8 mouse cellular contexts compared by ENCODE assay signal in the genomic region with DNA sequence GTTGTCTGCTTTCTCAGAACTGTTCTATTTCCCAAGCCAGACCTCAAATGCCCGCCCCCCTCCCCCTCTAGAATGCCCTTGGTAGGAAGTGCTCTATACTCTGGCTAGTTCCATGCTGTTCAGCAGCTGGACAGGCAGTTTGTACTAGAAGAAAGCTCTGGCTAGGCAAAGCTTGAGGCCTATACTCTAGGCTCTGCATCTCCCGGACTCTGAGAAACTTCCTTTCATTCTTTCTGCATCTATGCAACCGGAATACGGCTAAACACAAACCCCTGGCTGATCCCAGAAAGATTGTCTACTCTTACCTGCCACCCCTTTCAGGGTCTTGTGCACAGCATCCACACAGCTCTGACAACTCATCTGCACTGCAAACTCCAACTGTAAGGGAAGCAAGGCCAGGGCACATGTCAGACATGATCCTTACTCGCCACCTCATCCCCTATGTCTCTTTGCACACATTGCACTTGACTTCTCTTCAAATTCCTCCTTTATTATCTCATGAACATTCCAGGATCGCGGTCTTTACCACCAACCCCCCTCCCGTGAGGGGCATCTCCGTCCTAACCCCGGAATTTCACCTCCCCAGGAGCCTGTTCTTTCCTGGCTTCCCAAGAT. TPM values are rescaled to one million over a fixed set of nuclear protein-coding genes. Genes with fewer than 3 reads are reported as not detected.
DNase-seq lines count a peak whose midpoint lies in the region; ATAC-seq and TF ChIP-seq lines count a peak whose summit lies in the region.

No protein-coding gene starts in this region.

- no peak for TF ChIP-seq CTCF in lung, adult 2 months (IDR thresholded peaks at IDR 0.05; ENCODE audit: insufficient read depth, low read length)

- H3K9ac ChIP-seq in intestine, embryonic 15.5 days, result peak overlapping the region; percentile 64
- peak overlapping the region; percentile 52 for H3K9ac ChIP-seq in neural tube, embryonic 15.5 days (replicated peaks)

- H3K36me3 ChIP-seq in embryonic facial prominence, embryonic 10.5 days (replicated peaks), result peaks cover 6% of the 10 kb centered on the region; the same call in 1 of the 2 replicates
- no peaks in the 10 kb centered on the region for H3K36me3 ChIP-seq in intestine, embryonic 15.5 days
- 0 out of 2 replicates have a peak, but pooled peaks cover 3% of the 10 kb centered on the region for H3K36me3 ChIP-seq in neural tube, embryonic 15.5 days

- ATAC-seq in intestine, embryonic 15.5 days, result peak; percentile 52
- peak; percentile 32; the same call in 1 of the 2 replicates for ATAC-seq in neural tube, embryonic 15.5 days (ENCODE audit: low FRiP score)

- 17% methylated on average over 10 of the region's 10 CpGs for WGBS in lung, adult 2 months
- 36% methylated on average over 10 of the region's 10 CpGs for WGBS in embryonic facial prominence, embryonic 10.5 days
- WGBS in intestine, embryonic 15.5 days, result 26% methylated on average over 10 of the region's 10 CpGs
- WGBS in neural tube, embryonic 15.5 days, result 36% methylated on average over 10 of the region's 10 CpGs

- H3K27ac ChIP-seq in embryonic facial prominence, embryonic 10.5 days (replicated peaks), result peak overlapping the region; percentile 83
- H3K27ac ChIP-seq in intestine, embryonic 15.5 days, result no peak overlapping the region
- H3K27ac ChIP-seq in neural tube, embryonic 15.5 days (replicated peaks), result no peak overlapping the region; the same call in 1 of the 2 replicates

- H3K27me3 ChIP-seq in embryonic facial prominence, embryonic 10.5 days (replicated peaks; ENCODE audit: low read depth, poor library complexity, severe bottlenecking), result peaks cover 32% of the 10 kb centered on the region
- peaks cover 22% of the 10 kb centered on the region for H3K27me3 ChIP-seq in intestine, embryonic 15.5 days (replicated peaks)
- H3K27me3 ChIP-seq in neural tube, embryonic 15.5 days (replicated peaks), result peaks cover 24% of the 10 kb centered on the region

- H3K9me3 ChIP-seq in embryonic facial prominence, embryonic 10.5 days, result no peaks in the 10 kb centered on the region
- H3K9me3 ChIP-seq in intestine, embryonic 15.5 days, result no peaks in the 10 kb centered on the region
- H3K9me3 ChIP-seq in neural tube, embryonic 15.5 days (replicated peaks), result no peaks in the 10 kb centered on the region

- H3K4me2 ChIP-seq in intestine, embryonic 15.5 days (replicated peaks), result peak overlapping the region; percentile 96
- H3K4me2 ChIP-seq in neural tube, embryonic 15.5 days, result peak overlapping the region; percentile 97

- peak; percentile 12 for DNase-seq in lung, adult 2 months
- no peak for DNase-seq in lung, postnatal 25 days (ENCODE audit: low spot score)
- DNase-seq in embryonic facial prominence, embryonic 10.5 days (ENCODE audit: low spot score), result no peak
- DNase-seq in right cerebral cortex, postnatal 14 days, result no peak
- no peak for DNase-seq in layer of hippocampus, postnatal 10 days (ENCODE audit: low spot score in 2 of 2)
- no peak for DNase-seq in adrenal gland, postnatal 25 days

- H3K4me3 ChIP-seq in lung, adult 2 months (replicated peaks; ENCODE audit: extremely low read depth, low read depth, low read length), result peak overlapping the region; percentile 79
- H3K4me3 ChIP-seq in embryonic facial prominence, embryonic 10.5 days, result peak overlapping the region; percentile 76
- peak overlapping the region; percentile 63 for H3K4me3 ChIP-seq in intestine, embryonic 15.5 days (replicated peaks)
- H3K4me3 ChIP-seq in neural tube, embryonic 15.5 days (replicated peaks), result peak overlapping the region; percentile 60

- no peaks in the 10 kb centered on the region for H3K4me1 ChIP-seq in lung, adult 2 months (ENCODE audit: control insufficient read depth, insufficient read depth, low read length)
- H3K4me1 ChIP-seq in embryonic facial prominence, embryonic 10.5 days, result peaks cover 21% of the 10 kb centered on the region
- peaks cover 23% of the 10 kb centered on the region for H3K4me1 ChIP-seq in intestine, embryonic 15.5 days (replicated peaks)
- peaks cover 22% of the 10 kb centered on the region for H3K4me1 ChIP-seq in neural tube, embryonic 15.5 days

- no peak for TF ChIP-seq POLR2A in lung, adult 2 months (IDR thresholded peaks at IDR 0.05; ENCODE audit: borderline replicate concordance, extremely low read depth, low read depth, low read length)

RNA-seq across cellular contexts. Expression of a gene that starts 0.5 kb away (rescaled TPM):
- 32.5 and 44.7 TPM in 2 replicates for polyA plus RNA-seq in lung, adult 2 months (2012; rRNA removed)
- 52.1 and 52.8 TPM in 2 replicates for polyA plus RNA-seq in embryonic facial prominence, embryonic 10.5 days (2016; fragmentation: Nextera tagmentation; extraction: Ambion mirVana)
- 51.3 and 56.7 TPM in 2 replicates for polyA plus RNA-seq in intestine, embryonic 15.5 days (2015; fragmentation: Nextera tagmentation; extraction: Ambion mirVana)
- 42.4 and 47.9 TPM in 2 replicates for polyA plus RNA-seq in neural tube, embryonic 15.5 days (2015; fragmentation: Nextera tagmentation; extraction: Ambion mirVana)
- total RNA-seq in layer of hippocampus, postnatal 10 days (2021), result 10 to 100 TPM; 39.4 to 47.5 TPM
- total RNA-seq in adrenal gland, postnatal 25 days (2021), result 107 and 128 TPM in 2 replicates

RNA-seq across cellular contexts. Expression of a gene that starts 0.5 kb away (rescaled TPM):
- polyA plus RNA-seq in lung, adult 2 months (2012; rRNA removed), result 0.33 and 0.46 TPM in 2 replicates
- 0.06 and 0.11 TPM in 2 replicates for polyA plus RNA-seq in embryonic facial prominence, embryonic 10.5 days (2016; fragmentation: Nextera tagmentation; extraction: Ambion mirVana)
- polyA plus RNA-seq in intestine, embryonic 15.5 days (2015; fragmentation: Nextera tagmentation; extraction: Ambion mirVana), result not detected in 2 replicates
- polyA plus RNA-seq in neural tube, embryonic 15.5 days (2015; fragmentation: Nextera tagmentation; extraction: Ambion mirVana), result 0.37 and 0.52 TPM in 2 replicates
- total RNA-seq in layer of hippocampus, postnatal 10 days (2021), result 1 to 10 TPM; 1.9 to 2.6 TPM
- total RNA-seq in adrenal gland, postnatal 25 days (2021), result 0.15 TPM in 1 of 2 replicates, not detected in the other

RNA-seq across cellular contexts. Expression of a gene that starts 16.3 kb away (rescaled TPM):
- 48.7 and 76.1 TPM in 2 replicates for polyA plus RNA-seq in lung, adult 2 months (2012; rRNA removed)
- 26.9 and 28.0 TPM in 2 replicates for polyA plus RNA-seq in embryonic facial prominence, embryonic 10.5 days (2016; fragmentation: Nextera tagmentation; extraction: Ambion mirVana)
- 25.2 and 26.3 TPM in 2 replicates for polyA plus RNA-seq in intestine, embryonic 15.5 days (2015; fragmentation: Nextera tagmentation; extraction: Ambion mirVana)
- polyA plus RNA-seq in neural tube, embryonic 15.5 days (2015; fragmentation: Nextera tagmentation; extraction: Ambion mirVana), result 74.5 and 86.5 TPM in 2 replicates
- 100 to 1,000 TPM in 1 of 2 experiments, 10 to 100 TPM in 1; 95.2 to 102 TPM for total RNA-seq in layer of hippocampus, postnatal 10 days (2021)
- 361 and 398 TPM in 2 replicates for total RNA-seq in adrenal gland, postnatal 25 days (2021)

RNA-seq across cellular contexts. Expression of a gene that starts 27.2 kb away (rescaled TPM):
- 42.4 and 52.1 TPM in 2 replicates for polyA plus RNA-seq in lung, adult 2 months (2012; rRNA removed)
- polyA plus RNA-seq in embryonic facial prominence, embryonic 10.5 days (2016; fragmentation: Nextera tagmentation; extraction: Ambion mirVana), result 134 and 140 TPM in 2 replicates
- polyA plus RNA-seq in intestine, embryonic 15.5 days (2015; fragmentation: Nextera tagmentation; extraction: Ambion mirVana), result 73.6 and 80.0 TPM in 2 replicates
- polyA plus RNA-seq in neural tube, embryonic 15.5 days (2015; fragmentation: Nextera tagmentation; extraction: Ambion mirVana), result 55.0 and 65.1 TPM in 2 replicates
- 10 to 100 TPM; 41.2 to 49.4 TPM for total RNA-seq in layer of hippocampus, postnatal 10 days (2021)
- 45.4 and 46.5 TPM in 2 replicates for total RNA-seq in adrenal gland, postnatal 25 days (2021)

RNA-seq across cellular contexts. Expression of a gene that starts 27.2 kb away (rescaled TPM):
- 7.6 and 13.5 TPM in 2 replicates for polyA plus RNA-seq in lung, adult 2 months (2012; rRNA removed)
- polyA plus RNA-seq in embryonic facial prominence, embryonic 10.5 days (2016; fragmentation: Nextera tagmentation; extraction: Ambion mirVana), result 38.8 and 41.8 TPM in 2 replicates
- polyA plus RNA-seq in intestine, embryonic 15.5 days (2015; fragmentation: Nextera tagmentation; extraction: Ambion mirVana), result 32.4 and 35.3 TPM in 2 replicates
- polyA plus RNA-seq in neural tube, embryonic 15.5 days (2015; fragmentation: Nextera tagmentation; extraction: Ambion mirVana), result 14.8 and 20.1 TPM in 2 replicates
- 10 to 100 TPM; 20.7 to 22.3 TPM for total RNA-seq in layer of hippocampus, postnatal 10 days (2021)
- 22.2 and 30.2 TPM in 2 replicates for total RNA-seq in adrenal gland, postnatal 25 days (2021)
